Mouse (Mus musculus): ENCODE data around the gene Ppara.

Ppara gene

DNA sequence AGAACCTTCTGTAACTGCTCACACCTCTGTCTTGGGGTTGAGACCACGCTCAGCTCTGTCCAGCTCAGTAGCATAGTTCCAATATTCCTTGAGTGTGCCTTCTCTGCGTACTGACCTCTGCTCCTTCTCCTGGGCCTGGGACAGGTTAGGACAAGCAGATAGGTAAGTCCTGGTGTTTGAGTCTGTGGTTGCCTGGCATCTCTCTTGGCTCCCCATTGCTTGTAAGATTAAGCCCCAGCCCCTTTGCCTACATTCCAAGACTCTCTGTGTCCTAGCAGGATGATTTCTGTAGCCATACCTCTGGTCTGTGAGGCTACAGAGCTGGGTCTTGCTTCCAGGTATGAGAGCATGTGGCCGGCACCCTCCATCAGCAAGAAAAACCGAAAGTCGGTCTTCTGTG is 6.6 kb upstream of the Ppara start:
- DNase-seq (ENCODE audit: low spot score): no peak

- DNase-seq (ENCODE audit: low spot score): no peak
These were observed 5.5 kb upstream of the Ppara start for GRCm38 (mm10) chr15:85729256-85729655.

DNA sequence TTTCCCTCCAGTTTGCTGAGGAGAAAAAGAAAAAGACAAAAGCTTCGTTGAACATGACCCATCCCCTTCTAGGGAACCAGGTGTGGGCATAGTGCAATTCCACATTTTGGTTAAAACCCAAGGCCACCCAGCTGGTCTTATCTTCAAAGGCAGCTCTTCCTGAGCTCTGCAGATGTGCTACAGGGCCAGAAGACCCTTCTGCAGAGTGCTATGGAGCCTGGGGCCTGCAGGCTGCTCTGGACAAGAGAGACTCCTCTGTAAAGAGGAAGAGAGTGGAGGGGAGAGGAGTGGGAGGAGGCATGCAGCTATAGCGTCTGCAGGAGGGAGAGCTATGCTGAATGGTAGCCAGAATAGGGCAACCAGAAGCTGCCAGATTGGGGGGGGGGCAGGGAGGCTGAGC is 4.8 kb upstream of the Ppara start:
- DNase-seq (ENCODE audit: low spot score): no peak

- no peak for DNase-seq (ENCODE audit: low spot score)
These were observed 2.7 kb upstream of the Ppara start for GRCm38 (mm10) chr15:85731885-85732603.

DNA sequence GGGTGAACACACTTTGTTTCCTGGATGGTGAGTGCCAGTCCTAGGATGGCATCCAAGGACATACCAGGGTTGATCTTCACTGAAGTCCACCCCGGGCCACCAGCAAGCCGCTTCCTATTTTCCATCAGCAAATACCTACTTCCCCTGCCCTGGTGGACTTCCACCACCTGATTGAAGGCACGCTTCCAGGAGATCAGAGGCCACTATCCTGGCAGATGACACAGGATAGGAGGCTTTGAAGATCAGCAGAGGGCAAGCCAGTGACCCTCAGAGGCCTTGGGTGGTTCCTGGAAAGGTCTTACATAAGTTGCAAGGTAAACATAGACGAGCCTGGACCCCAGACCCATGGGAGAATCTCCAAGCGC is 2.2 kb upstream of the Ppara start:
- DNase-seq (ENCODE audit: low spot score): no peak

- DNase-seq (ENCODE audit: low spot score): no peak
These were observed 1.1 kb upstream of the Ppara start for GRCm38 (mm10) chr15:85733686-85734085.

- DNase-seq (ENCODE audit: low spot score): no peak
These were observed 635 bp upstream of the Ppara start for GRCm38 (mm10) chr15:85734148-85734547.

GRCm38 (mm10) chr15:85735063-85735835 is 466 bp downstream of the Ppara start:
- DNase-seq (ENCODE audit: low spot score): peak; percentile 71

DNA sequence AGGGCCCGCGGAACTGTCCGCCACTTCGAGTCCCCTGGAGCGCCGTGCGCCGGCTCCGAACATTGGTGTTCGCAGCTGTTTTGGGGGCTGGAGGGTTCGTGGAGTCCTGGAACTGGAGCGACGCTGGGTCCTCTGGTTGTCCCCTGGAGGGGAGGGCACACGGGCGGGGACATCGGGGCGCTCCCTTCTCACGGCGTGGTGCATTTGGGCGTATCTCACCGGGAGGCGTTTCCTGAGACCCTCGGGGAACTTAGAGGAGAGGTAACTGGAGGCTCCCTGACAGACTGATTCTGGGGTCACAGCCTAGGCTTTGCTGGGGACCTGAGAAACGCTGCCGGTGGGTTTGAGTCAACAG is 1.0 kb downstream of the Ppara start:
- no peak for DNase-seq (ENCODE audit: low spot score)

DNA sequence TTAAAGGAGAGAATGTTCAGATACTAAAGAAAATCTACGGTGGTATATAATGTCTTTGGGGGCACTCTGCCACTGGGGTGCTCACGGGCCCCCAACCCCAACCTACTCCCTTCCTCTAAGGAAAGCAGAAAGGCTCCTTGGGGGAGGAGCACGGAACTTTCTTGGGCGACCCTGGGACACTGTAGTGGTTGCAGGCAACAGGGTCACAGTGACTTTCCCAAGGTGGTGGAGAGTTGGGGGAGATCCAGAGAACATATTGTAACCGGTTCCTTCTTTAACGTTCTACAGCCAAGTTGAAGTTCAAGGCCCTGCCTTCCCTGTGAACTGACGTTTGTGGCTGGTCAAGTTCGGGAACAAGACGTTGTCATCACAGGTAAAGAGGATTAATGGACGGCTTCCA is 1.7 kb downstream of the Ppara start:
- DNase-seq (ENCODE audit: low spot score): no peak

GRCm38 (mm10) chr15:85738416-85738815 is 3.6 kb downstream of the Ppara start:
- no peak for DNase-seq (ENCODE audit: low spot score)

DNA sequence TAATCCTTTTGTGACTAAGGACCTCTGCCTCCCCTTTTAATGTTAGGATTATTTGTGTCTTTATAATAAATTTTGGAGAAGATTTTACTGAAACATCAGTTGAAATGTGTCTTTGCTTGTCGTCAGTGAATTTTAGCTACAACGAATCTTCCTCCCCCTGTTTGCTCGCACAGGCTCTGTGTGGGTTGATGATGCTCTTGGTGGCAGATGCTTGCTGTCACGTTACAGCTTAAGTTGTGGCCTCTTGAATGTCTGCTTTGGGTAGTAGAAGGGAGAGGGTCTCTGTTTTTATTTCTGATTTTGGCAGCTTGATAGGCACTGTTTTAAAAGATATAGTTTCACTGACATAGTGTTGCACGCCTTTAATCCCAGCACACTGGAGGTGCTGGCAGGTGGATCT is 4.2 kb downstream of the Ppara start:
- no peak for DNase-seq (ENCODE audit: low spot score)

GRCm38 (mm10) chr15:85742608-85743007 is 7.8 kb downstream of the Ppara start:
- DNase-seq (ENCODE audit: low spot score): no peak

GRCm38 (mm10) chr15:85743946-85744345 is 9.2 kb downstream of the Ppara start:
- DNase-seq (ENCODE audit: low spot score): no peak

GRCm38 (mm10) chr15:85746178-85746577 is 11.4 kb downstream of the Ppara start:
- DNase-seq (ENCODE audit: low spot score): no peak

- DNase-seq (ENCODE audit: low spot score): no peak
These were observed 11.9 kb downstream of the Ppara start for GRCm38 (mm10) chr15:85746671-85747070.

GRCm38 (mm10) chr15:85747951-85748350 is 13.2 kb downstream of the Ppara start:
- DNase-seq (ENCODE audit: low spot score): no peak

- DNase-seq (ENCODE audit: low spot score): no peak
These were observed 13.7 kb downstream of the Ppara start for GRCm38 (mm10) chr15:85748466-85748865.

DNA sequence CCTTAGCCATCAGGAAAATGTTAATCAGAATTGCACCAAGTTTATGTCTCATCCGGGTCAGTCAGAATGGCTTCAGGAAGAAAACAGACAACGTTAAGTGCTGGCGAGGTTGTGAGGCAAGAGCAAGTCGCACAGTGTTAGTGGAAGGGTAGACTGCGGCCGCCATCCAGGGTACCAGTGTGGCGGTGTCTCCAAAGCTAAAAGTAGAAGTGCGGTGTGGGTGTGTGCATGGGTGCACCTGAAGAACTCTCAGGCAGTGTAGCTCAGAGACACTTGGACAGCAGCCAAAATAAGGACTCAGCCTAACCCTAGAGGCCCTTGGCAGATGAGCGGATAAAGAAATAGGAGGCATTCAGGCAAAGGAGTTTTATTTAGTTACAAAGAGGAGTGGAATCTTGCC is 14.4 kb downstream of the Ppara start:
- DNase-seq (ENCODE audit: low spot score): no peak

DNA sequence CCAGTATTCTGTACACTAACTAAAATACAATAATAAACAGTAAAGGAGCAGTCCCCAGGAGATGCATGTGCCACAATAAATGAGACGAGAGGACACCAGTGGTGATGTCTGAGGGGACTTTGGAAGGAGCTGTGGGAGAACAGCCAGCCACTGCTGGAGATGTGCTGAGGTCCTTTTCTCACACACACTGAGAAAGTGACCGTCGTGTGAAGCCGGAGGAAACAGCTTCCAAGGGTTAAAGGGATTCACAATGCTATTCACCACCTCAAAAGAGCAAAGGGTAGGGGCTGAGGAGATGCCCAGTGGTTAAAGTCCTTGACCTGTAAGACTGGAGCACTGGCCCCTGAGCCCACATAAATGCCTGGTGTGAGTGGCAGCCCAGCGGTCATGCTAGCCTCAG is 15.3 kb downstream of the Ppara start:
- no peak for DNase-seq (ENCODE audit: low spot score)

- no peak for DNase-seq (ENCODE audit: low spot score)
These were observed 17.9 kb downstream of the Ppara start for GRCm38 (mm10) chr15:85752655-85753054.

DNA sequence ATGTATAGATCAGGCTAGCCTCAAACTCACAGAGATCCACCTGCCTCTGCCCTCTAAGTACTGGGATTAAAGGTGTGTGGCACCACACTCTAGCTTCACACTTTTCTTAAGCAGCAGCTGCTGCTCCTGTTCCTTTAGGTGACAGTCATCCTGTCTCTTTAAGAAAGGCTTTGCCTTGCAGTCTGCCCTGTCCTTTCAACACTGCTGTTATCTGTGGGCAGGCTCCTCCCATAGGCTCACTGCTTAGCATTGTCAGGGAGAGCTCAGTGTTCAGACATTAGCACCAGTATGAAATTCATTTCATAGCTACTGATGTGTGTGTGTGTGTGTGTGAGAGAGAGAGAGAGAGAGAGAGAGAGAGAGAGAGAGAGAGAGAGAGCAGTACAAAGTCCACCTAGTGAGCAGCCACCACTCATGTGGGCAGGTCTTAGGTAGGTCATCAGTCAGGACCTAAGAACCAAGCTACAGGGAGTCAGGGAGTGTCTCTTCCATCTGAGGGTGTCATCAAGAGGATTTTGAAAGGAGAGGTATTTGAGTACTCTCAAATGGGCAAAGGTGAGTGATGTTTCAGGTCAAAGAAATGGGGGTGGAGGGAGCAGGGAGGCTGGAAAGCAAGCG is 19.4 kb downstream of the Ppara start:
- no peak for DNase-seq (ENCODE audit: low spot score)

DNA sequence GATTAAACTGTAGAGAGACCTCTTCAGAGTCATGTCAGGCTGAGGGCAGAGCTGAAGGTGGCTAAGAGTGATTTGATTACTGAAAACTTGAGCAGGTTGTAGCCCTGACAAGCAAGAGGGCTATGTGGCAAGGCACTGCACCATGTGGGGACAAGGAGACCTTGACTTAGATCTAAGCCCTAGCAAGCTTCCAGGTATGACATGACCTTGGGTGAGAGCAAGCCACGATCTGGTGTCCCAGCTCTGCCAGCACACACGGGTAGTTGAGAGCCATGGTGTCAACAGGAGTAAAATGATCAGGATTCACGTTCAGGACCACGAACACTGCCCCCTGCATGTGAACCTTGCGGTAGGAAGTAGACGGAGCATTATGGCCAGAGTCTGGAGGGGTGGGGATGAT is 20.4 kb downstream of the Ppara start:
- DNase-seq (ENCODE audit: low spot score): no peak
